Mouse (Mus musculus) kidney, adult 2 months (tissue): ENCODE results near the gene Olfr875.

Experiments used
- CTCF ChIP-seq: fragments of 200-500 bp; conservative IDR thresholded peaks from 2 replicates; pipeline ENCODE4 v1.5.1; 2011; ENCODE audit warnings: low read depth, mild to moderate bottlenecking, control low read depth, low read length, moderate library complexity, mixed read lengths; ENCODE audit not compliant: insufficient read depth, insufficient read length
- POLR2A ChIP-seq: fragments of 200-500 bp; IDR thresholded peaks from one replicate; pipeline ENCODE4 v1.6.1; 2011; ENCODE audit warnings: low read depth, low read length, control low read depth

DNA sequence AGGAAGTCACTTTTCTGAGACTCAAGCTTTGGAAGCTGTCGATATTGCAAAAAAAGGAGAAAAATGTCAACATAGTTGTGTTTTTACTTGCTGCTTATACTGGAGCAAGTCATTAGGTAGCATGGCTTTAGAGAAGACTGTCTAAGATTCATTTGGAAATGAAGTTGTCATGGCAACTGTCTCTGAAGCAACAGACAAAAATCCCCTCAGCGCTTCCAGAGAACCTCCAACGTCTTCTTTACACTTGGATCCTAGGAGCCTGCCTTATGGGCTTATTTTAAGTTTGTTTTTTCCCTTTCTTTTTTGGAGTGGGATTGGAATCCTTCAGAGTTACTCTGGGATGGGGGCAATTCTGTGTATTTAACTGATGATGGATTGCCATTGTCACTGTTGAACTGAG lies 43.0 kb downstream of the Olfr875 start:
- TF ChIP-seq POLR2A (no peak), CTCF (no peak)
